14 mouse cellular contexts compared by ENCODE assay signal in the genomic region with DNA sequence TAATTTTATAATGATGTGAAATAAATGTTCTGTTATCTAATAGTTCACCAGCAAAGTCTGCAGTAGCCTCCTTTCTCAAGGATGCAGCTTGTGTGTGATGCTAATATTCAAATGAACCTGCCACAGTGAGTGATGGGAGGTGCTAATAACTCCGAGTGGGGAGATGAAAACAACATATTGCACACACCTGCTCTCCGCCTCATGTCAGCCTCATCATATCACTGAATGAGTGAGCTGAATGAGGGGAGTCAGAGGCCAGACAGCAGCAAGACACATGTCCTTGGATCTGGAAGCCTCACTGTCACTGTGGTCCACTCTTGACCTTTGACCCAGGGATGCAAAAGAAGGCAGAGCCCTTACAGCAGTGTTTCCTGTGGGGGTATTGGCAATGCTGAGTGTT.
"Had no signal": no experiment of that assay in that cellular context is flagged by ENCODE, and none has a peak within 500 bp of the region (broad histone marks: within the 10 kb centered on the region; RNA-seq: fewer than 3 reads in every experiment).

No protein-coding gene starts in this region.

- H3K9me3 ChIP-seq: limb, embryonic 10.5 days; liver, embryonic 15.5 days; neural tube, embryonic 12.5 days had no signal

- H3K9ac ChIP-seq: liver, embryonic 15.5 days; neural tube, embryonic 12.5 days had no signal

- H3K4me2 ChIP-seq: liver, embryonic 11.5 days; liver, embryonic 15.5 days; neural tube, embryonic 12.5 days had no signal

- H3K4me1 ChIP-seq: liver, embryonic 15.5 days had no signal

- DNase-seq: kidney, postnatal 25 days; lung, adult 2 months; lung, postnatal 36 days; midbrain, embryonic 14.5 days; right cerebral cortex, postnatal 25 days; thymus, adult 18-20 months; thymus, postnatal 14 days had no signal

- H3K27ac ChIP-seq: left cerebral cortex, adult 2 months; limb, embryonic 10.5 days; liver, embryonic 15.5 days; neural tube, embryonic 12.5 days had no signal

- ATAC-seq: lung, postnatal 0 days had no signal

- H3K27me3 ChIP-seq: liver, embryonic 15.5 days; neural tube, embryonic 12.5 days had no signal

- H3K36me3 ChIP-seq: limb, embryonic 10.5 days; liver, embryonic 15.5 days; neural tube, embryonic 12.5 days had no signal

- H3K4me3 ChIP-seq: left cerebral cortex, adult 2 months; limb, embryonic 10.5 days; liver, embryonic 15.5 days; myocyte; neural tube, embryonic 12.5 days had no signal
